Mouse (Mus musculus) thymus, adult 2 months (tissue): ENCODE measurements around the gene 4930435E12Rik. TPM values are rescaled to one million over a fixed set of nuclear protein-coding genes. Genes with fewer than 3 reads are reported as not detected.

Source experiments
- DNase-seq: peaks from one replicate; pipeline ENCODE4 v3.0.0; 2021
- H3K27ac ChIP-seq: fragments of 200-500 bp; 2 replicates; pipeline ENCODE4 v1.5.1; 2012; ENCODE audit warnings: low read length, control low read depth; ENCODE audit not compliant: control insufficient read depth, insufficient read depth
- H3K27me3 ChIP-seq: fragments of 200-500 bp; 2 replicates; pipeline ENCODE4 v1.6.1; 2012; ENCODE audit warnings: mild to moderate bottlenecking, low read length, moderate library complexity, mixed read lengths; ENCODE audit not compliant: control insufficient read depth, insufficient read depth
- H3K36me3 ChIP-seq: fragments of 200-500 bp; 2 replicates; pipeline ENCODE4 v1.6.1; 2012; ENCODE audit warnings: mild to moderate bottlenecking, low read length, moderate library complexity; ENCODE audit not compliant: control insufficient read depth, insufficient read depth
- H3K4me1 ChIP-seq: fragments of 200-500 bp; replicated peaks from 2 replicates; pipeline ENCODE4 v1.6.1; 2012; ENCODE audit warnings: low read length; ENCODE audit not compliant: control insufficient read depth, insufficient read depth
- H3K4me3 ChIP-seq: fragments of 200-500 bp; 2 replicates; pipeline ENCODE4 v1.5.1; 2012; ENCODE audit warnings: mild to moderate bottlenecking, low read length, control low read depth, moderate library complexity; ENCODE audit not compliant: control insufficient read depth, insufficient read depth
- CTCF ChIP-seq: fragments of 200-500 bp; IDR thresholded peaks from 2 replicates; pipeline ENCODE4 v1.5.1; 2012; ENCODE audit warnings: mild to moderate bottlenecking, control low read depth, low read length, moderate library complexity, borderline replicate concordance; ENCODE audit not compliant: control insufficient read depth, poor library complexity, insufficient read depth; ENCODE audit errors: extremely low read depth
- POLR2A ChIP-seq: fragments of 200-500 bp; IDR thresholded peaks from 2 replicates; pipeline ENCODE4 v1.6.1; 2012; ENCODE audit warnings: mild to moderate bottlenecking, low read length, control low read depth, moderate library complexity; ENCODE audit not compliant: control insufficient read depth, poor library complexity, insufficient read depth; ENCODE audit errors: extremely low read depth
- WGBS: fragments of 180-500 bp; shearing (Covaris S2); methylation state at CpG from one replicate; pipeline ENCODE4 v1.1.7; 2018; 5-methylcytosine and 5-hydroxymethylcytosine counted together
- polyA plus RNA-seq: library from polyadenylated mRNA; depleted of rRNA; stranded (reverse); fragments of >200 nt; gene quantifications from 2 replicates; pipeline ENCODE4 v1.2.3, GENCODE M21; 2012

The 4930435E12Rik gene
- polyA plus RNA-seq, 1 experiment = not detected

- Histone ChIP-seq H3K4me1 (no peaks in the 10 kb centered on the region), H3K4me3 (no peak overlapping the region), H3K36me3 (no peaks in the 10 kb centered on the region), H3K27ac (no peak overlapping the region), H3K27me3 (no peaks in the 10 kb centered on the region)
- WGBS = 94% methylated on average over 7 of the region's 7 CpGs
- TF ChIP-seq CTCF = no peak
- no peak for DNase-seq
Measured at GRCm38 (mm10) chr16:38785301-38785700, 43.2 kb downstream of the 4930435E12Rik start.

GRCm38 (mm10) chr16:38782524-38783067 is 46.0 kb downstream of the 4930435E12Rik start:
- no peak for DNase-seq
- Histone ChIP-seq H3K36me3 (no peaks in the 10 kb centered on the region), H3K27ac (no peak overlapping the region), H3K4me3 (no peak overlapping the region), H3K27me3 (no peaks in the 10 kb centered on the region), H3K4me1 (no peaks in the 10 kb centered on the region)
- TF ChIP-seq POLR2A (no peak), CTCF (no peak)
- whole genome bisulfite sequencing = 69% methylated on average over 2 of the region's 2 CpGs

- H3K27me3 ChIP-seq = no peaks in the 10 kb centered on the region
- H3K4me3 ChIP-seq = no peak overlapping the region
- no peak for TF ChIP-seq POLR2A
- TF ChIP-seq CTCF = no peak
- no peak for DNase-seq
- no peaks in the 10 kb centered on the region for H3K36me3 ChIP-seq
- WGBS = 68% methylated on average over 2 of the region's 2 CpGs
- no peaks in the 10 kb centered on the region for H3K4me1 ChIP-seq
- no peak overlapping the region for H3K27ac ChIP-seq
Measured at GRCm38 (mm10) chr16:38781946-38782345, 46.6 kb downstream of the 4930435E12Rik start.

GRCm38 (mm10) chr16:38780960-38781572 is 47.5 kb downstream of the 4930435E12Rik start:
- TF ChIP-seq CTCF (no peak), POLR2A (no peak)
- Histone ChIP-seq H3K27me3 (no peaks in the 10 kb centered on the region), H3K4me1 (no peaks in the 10 kb centered on the region), H3K4me3 (no peak overlapping the region), H3K36me3 (no peaks in the 10 kb centered on the region), H3K27ac (no peak overlapping the region)
- no peak for DNase-seq
- 98% methylated on average over 7 of the region's 7 CpGs for WGBS

- Histone ChIP-seq H3K27ac (no peak overlapping the region), H3K27me3 (no peaks in the 10 kb centered on the region), H3K4me3 (no peak overlapping the region), H3K36me3 (no peaks in the 10 kb centered on the region), H3K4me1 (no peaks in the 10 kb centered on the region)
- DNase-seq = no peak
- no peak for TF ChIP-seq CTCF
- no peak for TF ChIP-seq POLR2A
- WGBS = 72% methylated on average over 6 of the region's 6 CpGs
Measured at GRCm38 (mm10) chr16:38776342-38776741, 52.2 kb downstream of the 4930435E12Rik start.

- Histone ChIP-seq H3K4me3 (no peak overlapping the region), H3K36me3 (no peaks in the 10 kb centered on the region), H3K27me3 (no peaks in the 10 kb centered on the region), H3K27ac (no peak overlapping the region), H3K4me1 (no peaks in the 10 kb centered on the region)
- TF ChIP-seq POLR2A (no peak), CTCF (no peak)
- WGBS = 92% methylated on average over 7 of the region's 7 CpGs
- DNase-seq = no peak
Measured at GRCm38 (mm10) chr16:38774964-38775746, 53.4 kb downstream of the 4930435E12Rik start.

GRCm38 (mm10) chr16:38772906-38773496 is 55.5 kb downstream of the 4930435E12Rik start:
- Histone ChIP-seq H3K27ac (no peak overlapping the region), H3K36me3 (no peaks in the 10 kb centered on the region), H3K4me1 (no peaks in the 10 kb centered on the region), H3K4me3 (no peak overlapping the region), H3K27me3 (no peaks in the 10 kb centered on the region)
- 39% methylated on average over 12 of the region's 12 CpGs for WGBS
- no peak for DNase-seq
- TF ChIP-seq CTCF = no peak
- TF ChIP-seq POLR2A = no peak
